Mouse (Mus musculus) megakaryocyte-erythroid progenitor cell, adult 5-6 weeks (primary cell): ENCODE measurements around the gene Rpn2. TPM values are rescaled to one million over a fixed set of nuclear protein-coding genes. Genes with fewer than 3 reads are reported as not detected.

Experiments used
- ATAC-seq: replicated peaks from 2 replicates; pipeline ENCODE4 v1.8.0; 2016; ENCODE audit warnings: mild to moderate bottlenecking, inconsistent platforms; ENCODE audit not compliant: severe bottlenecking, poor library complexity, low FRiP score, low TSS enrichment
- total RNA-seq, 2 experiments: library from RNA; stranded (forward) in 1 of 2; stranded (reverse) in 1 of 2; fragments of 200-1000, 215-1000 nt in 1 of 2; fragments of >200 nt in 1 of 2; fragmentation: Nextera tagmentation in 1 of 2; gene quantifications; 2 replicates each; pipeline ENCODE4 v1.2.3; 2014 to 2017

Rpn2 gene
- total RNA-seq (2014; fragmentation: Nextera tagmentation) (179 and 198 TPM in 2 replicates), total RNA-seq (2017) (158 and 221 TPM in 2 replicates)

DNA sequence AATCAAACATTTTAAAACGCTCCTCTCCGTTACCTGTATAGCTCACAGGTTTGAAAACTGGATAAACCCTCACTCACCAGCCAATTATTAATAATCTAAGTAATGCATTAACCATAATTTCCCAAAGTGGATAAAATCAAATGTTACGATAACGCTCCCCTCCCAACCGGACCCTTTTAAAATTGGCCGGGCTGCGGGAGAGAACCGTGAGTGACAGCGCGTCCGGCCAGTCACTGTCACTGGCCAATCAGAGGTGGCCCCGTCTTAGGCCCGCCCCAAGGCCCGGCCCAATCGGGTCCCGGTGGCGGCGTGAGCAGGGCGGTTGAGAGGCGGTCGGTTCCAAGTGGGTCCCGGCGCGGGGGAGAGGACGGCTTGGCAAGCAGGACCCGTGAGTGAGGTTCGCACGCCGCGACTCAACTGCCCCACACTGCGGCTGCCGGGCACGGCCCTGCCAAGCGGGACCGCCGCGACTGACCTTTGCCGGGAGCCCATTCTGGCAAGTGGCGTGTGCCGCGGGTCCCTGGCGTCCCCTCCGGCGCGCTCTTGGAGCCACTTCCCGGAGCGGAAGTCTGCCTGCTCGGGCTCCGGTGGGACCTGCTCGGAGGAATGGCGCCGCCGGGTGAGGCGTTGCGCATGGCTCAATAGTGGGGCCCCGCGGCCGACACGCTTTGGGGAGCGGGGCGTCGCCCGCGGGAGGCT, at the start of gene Rpn2:
TSS of gene Rpn2 (plus strand) at position 301 of the 699 bp plus-strand sequence.
- ATAC-seq: peak; percentile 96

DNA sequence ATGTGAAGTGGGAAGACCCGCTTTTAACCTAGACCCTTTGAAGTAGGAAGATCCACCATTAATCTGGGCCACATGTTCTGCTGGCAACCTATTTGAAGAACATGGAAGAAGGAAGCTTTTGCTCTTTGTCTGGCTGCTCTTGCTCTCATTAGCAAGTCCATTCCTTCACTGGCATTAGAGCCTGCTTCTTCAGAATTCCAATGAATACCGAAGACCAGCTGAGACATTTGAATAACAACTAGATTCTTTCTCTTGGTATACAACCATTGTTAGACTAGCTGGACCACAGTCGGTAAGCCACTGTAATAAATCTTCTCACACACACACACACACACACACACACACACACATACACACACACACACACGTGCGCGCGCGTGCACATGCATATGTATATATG, 42.9 kb upstream of the Rpn2 start:
- ATAC-seq: no peak

DNA sequence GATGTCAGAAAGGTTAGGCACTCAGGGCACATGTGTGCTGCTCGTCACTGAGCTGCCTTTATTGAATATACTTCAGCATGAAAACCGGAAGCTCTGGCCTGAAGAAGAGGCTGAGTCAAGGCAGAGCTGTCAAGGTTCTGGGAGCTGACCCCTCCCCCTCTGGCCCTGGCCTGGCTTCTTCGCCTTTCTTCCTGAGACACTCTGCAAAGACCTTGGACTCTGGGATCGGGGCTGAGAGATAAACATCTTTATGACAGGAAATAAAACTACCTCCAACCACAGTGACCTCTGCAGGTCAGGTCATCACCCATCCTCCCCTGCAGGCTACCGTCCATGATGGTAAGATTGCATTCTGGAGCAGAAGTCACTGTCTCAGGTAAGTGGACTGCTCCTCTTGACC, 33.8 kb upstream of the Rpn2 start:
- ATAC-seq: no peak

DNA sequence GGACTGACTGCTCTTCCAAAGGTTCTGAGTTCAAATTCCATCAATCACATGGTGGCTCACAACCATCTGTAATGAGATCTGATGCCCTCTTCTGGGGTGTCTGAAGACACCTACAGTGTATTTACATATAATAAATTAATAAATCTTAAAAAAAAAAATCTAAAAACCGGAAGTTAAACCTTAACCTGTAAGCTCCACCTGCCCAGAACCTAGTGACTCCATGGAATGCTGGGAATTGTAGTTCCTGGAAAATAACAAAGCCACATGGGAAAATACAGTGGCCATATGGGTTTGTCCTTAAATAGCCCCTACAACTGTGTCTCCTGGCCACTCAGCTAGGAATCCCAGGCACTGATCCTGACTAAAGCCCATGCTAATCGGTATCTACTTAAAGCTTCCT, 33.2 kb upstream of the Rpn2 start:
- ATAC-seq: no peak

DNA sequence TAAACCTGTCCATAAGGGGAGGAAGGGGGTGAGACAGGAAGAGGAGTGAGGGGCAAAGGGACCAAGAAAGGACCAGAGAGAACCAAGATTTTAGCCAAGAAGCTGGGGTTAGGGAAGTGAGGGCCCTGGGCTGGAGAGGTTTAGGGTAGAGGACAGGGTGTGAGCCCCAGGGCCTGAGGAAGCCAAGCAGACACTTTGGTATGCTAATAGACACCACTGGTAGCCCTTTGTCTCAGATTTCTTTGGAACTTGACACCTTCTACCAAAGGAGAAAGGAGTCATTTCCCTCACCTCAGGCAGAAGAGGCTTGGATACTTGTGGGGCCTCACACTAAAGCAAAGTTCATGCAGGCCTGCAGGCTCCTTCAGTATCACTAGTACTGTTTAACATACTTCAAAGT, 30.7 kb upstream of the Rpn2 start:
- no peak for ATAC-seq

DNA sequence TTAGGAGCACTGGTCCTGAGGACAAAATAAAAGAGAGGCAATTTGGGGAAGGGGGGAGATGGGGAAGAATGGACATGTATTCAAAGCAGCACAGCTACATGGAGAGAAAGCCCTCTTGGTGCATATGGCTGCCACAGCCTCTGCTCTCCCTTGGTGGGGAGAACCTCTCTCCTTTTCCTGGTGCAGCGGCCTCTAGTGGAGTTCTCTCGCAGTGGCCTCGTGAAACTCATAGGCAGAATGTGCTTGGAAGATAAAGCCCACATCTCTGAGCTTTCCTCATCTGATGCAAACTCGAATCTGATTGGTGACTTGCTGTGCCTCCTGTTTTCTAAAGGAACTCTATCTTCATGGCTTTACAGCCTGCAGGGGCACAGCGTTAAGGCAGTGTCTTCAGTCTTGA, 19.1 kb upstream of the Rpn2 start:
- peak; percentile 95 for ATAC-seq

DNA sequence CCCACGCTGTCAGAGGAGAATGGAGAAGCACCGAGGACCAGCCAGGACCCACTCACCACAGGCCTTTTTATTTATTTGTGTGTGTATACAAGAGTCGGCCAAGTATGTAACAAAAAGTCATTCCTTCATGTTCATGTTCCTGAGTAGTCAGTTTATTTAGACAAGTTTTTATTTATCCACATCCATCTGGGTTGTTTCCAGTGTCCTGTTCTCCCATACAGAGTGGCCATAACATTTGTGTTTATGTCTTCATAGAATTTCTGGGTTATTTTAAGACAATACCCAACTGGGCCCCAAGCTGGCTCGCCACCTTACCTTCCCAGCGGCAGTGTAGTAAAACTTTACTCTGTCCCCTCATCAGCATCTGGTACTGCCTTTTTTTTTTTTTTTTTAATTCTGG, 16.9 kb upstream of the Rpn2 start:
- ATAC-seq: no peak

DNA sequence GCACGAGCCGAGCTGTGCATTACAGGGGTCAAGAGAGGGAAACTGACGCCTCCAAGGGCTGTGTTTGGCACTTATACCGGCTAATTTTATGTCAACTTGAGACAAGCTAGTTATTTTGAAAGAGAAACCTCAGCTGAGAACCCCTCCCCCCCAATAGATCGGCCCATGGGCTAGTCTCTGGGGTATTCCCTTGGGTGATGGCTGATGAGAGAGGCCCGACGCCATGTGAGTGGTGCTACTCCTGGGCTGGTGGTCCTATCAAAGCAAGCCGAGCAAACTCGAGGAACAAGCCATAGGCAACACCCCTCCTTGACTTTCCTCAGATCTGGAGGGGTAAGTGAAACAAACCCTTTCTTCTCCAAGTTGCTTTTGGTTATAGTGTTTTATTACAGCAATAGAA, 16.3 kb upstream of the Rpn2 start:
- ATAC-seq: no peak

DNA sequence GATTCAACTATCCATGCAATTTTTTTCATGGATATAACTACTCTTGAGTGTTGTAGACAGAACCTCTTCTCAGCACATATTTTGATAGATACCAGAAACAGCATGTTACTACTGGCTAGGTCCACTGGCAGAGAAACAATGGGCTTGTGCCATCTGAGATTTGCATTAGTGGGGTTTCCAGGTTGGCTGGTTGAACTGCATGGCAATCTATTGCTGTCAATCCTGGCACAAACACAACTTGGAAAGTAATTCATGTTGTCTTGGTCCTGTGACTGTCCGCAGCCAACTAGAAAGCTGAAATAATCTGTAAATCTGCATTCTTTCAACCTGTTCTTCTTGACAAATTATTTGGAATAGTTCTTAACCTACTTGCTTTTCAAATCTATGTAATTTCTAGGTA, 15.7 kb upstream of the Rpn2 start:
- no peak for ATAC-seq

DNA sequence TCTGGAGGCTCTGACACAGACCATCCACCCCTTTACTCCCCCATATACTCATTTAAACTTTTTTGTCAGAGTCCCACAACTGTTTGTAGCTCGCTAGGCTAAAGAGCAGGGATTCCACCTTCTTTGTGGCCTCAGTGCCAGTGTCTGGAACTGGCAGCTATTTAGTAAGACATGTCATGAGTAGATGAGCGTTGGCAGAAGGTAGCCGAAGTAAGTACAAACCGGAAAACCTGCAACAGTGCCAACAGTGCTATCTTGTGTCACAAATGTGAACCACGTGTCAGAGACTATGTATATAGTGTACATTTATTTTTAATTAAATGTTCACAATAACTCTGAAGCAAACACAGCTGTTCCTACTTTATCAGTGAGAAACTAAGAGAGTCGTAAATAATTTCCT, 15.0 kb upstream of the Rpn2 start:
- no peak for ATAC-seq

DNA sequence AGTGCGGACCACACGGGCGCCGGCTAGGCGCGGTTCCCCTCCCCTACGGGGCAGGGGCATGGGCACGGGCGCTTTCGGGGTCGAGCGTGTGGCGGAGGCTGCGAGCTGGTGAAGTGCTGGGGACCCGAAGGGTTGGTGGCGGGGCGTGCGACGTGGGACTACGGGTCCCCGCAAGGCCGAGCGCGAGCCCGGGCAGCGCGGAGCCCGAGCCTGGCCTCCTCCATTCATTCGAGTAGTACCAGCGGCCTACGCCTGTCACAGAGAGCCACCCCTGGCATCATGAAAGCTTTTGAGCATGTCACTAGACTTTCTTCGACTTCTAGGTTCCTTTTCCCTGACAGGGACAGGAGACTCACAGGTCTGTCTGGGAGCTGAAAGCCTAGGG, 591 bp downstream of the Rpn2 start, which contains the start of gene Mroh8:
TSS of gene Mroh8 (minus strand) at position 134 of the 385 bp plus-strand sequence.
- ATAC-seq: peak; percentile 23

DNA sequence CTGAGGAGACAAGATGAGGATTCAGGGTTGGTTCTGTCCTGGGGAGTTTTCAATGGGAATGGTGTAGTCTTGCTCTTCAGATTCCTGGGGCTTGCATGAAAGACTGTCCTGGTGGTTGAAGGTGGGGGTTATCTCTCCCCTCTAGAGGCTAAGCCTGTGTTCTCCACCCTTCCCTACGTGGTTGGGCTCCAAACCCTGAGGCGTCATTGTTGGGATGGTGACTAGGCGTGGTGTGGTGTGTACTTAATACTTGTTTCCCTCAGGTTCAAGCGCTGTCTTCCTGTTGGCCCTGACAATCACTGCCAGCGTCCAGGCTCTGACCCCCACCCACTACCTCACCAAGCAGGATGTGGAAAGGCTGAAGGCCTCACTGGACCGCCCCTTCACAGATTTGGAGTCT, 4.5 kb downstream of the Rpn2 start:
- no peak for ATAC-seq

DNA sequence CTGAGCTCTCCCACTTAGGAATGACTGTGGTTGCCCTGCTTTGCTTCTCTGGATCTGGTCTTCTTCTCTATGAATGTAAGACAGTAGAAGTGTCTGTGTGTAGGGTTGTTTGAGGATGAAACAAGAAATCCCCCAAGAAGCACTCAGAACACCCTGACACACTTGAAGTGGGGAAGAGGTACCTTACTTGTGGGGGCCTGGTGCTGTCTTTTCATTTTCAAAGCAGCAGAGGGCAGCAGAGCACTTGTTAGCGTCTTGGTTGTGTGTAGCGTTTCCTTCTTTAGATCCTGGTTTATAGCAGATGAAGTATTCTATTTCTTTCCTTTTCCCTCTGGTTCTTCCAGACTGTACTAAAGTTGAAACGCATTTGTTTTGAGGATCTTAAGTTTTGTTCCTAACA, 8.7 kb downstream of the Rpn2 start:
- ATAC-seq: peak; percentile 72

DNA sequence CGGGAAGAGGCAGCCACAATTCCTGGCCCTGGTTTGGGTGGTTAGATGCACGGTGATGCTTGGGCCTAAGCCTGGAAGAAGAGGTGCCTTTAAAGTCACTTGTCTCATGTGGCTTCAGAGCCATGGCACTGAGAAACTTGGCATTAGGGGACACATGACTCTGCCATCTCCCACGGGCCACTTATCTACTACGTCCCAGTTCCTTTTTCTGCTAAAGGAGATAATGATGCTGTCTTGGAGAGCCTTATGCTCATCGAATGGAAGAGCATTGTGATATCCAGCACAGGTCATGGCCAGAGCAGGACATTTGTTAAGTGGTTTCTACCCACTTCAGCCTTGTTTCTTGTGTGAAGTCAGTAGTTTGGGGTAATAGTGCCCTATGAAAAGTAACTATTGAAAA, 10.2 kb downstream of the Rpn2 start:
- peak; percentile 79 for ATAC-seq

DNA sequence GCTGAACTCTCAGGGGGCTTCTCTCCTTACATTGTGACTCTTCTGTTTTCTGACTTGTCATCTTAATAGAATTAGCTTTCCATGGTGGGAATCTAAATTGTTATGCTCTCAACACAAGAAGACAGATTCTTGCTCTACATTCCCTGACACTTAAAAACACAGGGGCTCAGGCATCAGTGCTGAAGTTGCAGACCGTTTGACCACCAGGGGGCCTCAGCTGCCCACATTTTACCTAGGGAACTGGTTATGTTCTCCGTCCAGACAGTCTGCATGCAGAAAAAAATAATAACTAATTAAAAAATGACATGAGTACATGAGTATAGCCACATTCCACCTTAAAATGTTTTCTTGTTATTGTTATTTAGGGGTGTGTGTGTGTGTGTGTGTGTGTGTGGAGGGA, 13.3 kb downstream of the Rpn2 start:
- no peak for ATAC-seq

DNA sequence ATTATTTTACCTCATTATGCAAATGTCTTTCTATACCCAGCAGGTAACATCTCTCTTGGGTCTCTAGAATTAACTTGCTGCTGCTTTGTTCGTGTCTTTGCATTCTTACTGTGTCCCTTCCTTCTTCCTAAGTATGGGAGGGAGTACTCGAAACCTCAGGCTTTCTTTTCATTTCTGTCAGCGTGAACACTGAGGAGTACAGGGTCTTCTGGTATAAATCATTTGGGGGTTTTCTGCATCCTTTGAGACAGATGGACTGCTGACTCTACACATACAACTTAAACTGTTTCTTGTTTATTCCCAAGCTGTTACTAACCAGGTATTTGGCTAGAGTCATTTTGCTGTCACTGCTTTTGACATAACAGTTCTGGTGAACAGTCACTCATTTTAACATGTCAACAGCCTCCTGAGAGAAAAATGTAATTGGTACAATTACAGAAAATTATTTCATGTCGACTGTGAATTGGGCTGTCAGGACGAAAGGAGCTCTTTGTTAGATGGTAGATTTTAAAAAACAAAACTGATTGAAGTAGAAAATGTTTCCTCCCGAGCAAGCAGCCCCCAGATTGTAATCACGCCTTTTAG, 17.4 kb downstream of the Rpn2 start:
- ATAC-seq: no peak

DNA sequence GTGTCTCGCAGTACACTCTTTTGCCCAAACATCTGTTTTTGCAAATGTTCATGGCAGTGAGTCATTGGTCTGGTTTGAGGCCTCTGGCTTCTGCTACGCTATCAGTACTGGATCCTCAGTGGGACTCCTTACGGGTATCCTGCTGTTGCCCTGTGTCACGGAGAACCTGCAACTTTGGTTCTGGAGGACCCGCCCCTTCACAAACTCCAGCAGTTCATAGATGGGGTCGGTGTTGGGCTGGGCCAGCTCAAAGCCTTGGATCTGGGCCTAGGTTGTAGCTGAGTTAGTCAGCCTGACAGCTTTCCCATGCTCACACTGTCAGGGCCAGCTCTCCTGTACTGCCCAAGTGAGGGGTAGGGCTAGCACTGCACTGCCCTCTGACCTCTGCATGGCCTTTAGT, 21.2 kb downstream of the Rpn2 start:
- ATAC-seq: no peak

DNA sequence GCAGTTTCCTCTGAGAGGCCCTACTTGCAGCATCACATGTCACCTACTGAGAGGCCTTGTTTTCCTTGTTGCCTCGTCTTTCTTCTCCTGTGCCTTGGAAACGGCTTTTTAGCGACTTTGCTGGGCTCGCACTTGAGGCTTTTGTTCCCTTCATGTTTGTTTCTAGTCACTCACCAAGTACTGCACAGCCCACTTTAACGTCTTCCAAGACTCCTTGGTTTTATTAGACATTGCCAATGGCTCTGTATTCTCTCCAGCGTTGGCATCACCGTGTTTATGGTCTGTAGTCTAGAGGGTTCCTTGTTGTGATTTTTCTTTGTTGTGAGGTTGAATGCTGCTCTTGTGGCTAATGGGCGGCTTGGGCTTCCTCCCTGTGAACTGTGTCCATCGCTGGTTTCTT, 24.3 kb downstream of the Rpn2 start:
- ATAC-seq: no peak

DNA sequence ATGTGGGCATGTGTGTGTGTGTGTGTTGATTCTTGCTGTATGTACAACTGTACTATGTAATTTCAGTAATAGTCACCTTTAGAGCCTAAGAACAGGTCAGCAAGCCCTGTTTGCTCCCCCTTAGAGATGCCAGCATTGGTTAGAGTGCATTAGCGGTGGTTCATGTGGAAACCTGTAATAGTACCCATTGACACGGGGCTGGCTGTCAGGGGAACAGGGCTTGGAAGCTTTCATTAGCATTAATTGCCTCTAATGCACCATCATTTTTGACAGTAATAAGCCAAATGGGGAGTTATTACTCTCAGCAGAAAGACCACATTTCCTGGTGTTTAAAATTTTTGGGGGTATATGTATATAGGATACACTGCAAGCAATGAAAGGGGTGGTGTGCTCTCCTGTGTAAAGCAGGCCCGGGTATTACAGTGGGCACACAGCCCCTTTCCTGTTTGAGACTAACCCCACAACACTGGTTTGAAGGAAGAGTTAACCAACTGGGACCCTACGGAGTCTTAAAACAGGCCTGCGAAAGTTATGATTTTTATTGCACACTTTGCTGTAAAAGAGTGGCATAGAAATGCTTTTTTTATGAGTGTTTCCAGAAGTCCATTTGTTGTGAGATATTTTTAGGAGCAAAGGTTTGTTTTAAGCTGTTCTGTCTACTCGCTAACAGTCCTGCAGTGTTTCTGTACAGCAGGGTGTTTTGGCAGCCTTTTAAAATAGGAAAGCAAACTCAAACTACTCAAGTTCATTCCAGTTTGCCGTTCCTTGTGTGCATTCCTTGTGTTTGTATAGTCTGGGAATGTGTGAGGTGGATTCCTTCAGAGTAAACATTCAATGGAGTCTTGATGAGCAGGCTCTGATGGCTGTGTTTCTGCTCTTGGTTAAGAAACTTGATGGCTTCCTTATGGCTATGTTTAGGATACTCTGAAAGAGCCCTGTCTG, 27.5 kb downstream of the Rpn2 start:
- no peak for ATAC-seq

DNA sequence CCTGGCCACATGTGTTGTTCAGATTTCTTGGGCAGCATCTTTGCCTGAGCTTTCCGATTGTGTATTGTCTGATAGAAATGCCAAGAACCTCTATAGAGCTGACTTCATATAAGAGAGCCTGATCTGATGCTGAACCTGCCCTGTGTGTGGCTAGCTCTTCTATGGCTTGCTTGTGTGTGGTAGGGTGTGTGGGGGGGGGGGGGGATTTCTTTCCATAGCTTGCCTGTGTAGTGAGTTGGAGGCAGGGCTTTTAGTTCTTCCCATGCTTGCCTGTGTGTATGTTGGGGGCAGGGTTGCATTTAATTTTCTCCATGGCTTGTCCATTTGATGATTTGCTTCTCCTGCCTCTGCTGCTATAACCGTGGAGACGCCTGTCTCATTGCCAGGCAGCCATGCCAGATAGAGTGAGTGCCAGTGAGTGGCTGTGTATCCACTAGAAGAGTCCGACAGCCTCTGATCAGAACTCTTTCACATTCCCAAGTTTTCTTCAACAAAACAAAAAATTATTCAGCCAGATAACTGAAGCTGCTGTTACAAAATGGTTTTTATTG, 29.0 kb downstream of the Rpn2 start:
- ATAC-seq: no peak
